Mouse (Mus musculus) inflammation-experienced regulatory T-cells, adult 6 months (primary cell): ENCODE results near the gene Fcmr. TPM values are rescaled to one million over a fixed set of nuclear protein-coding genes. Genes with fewer than 3 reads are reported as not detected.

ENCODE experiments used
- ATAC-seq: one replicate; pipeline ENCODE4 v1.8.0; 2017
- polyA plus RNA-seq, 3 experiments: library from polyadenylated mRNA; unstranded; fragments of 100-300 nt; shearing (Covaris generic); gene quantifications; one replicate each; pipeline ENCODE4 v1.2.1; 2017

Gene Fcmr
- polyA plus RNA-seq, 3 experiments from 2014 or later, result 2.2 to 2.7 TPM; not detected in 1

- peak; percentile 92 for ATAC-seq
Measured at GRCm38 (mm10) chr1:130864238-130864637, 1.2 kb upstream of the Fcmr start.

DNA sequence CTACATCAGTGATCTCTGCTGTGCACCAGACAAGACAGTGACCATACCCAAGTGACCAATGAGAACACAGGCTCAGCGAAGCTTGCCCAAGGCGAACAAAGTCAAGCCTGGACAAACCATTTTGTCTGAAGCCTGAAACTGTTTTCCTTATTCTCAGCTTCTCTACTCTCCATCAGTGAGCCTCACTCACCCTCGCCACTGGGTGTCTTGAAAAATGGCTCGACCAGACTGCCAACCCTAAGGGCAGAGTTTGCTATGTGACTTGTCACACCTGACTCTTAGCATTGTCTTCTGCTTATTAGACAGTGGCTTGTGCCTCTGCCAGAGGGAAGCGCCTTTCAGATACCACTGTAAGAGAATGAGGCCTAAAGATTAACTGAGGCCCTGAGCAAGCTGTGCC lies 728 bp upstream of the Fcmr start:
- no peak for ATAC-seq

GRCm38 (mm10) chr1:130872912-130873311 lies 7.4 kb downstream of the Fcmr start:
- no peak for ATAC-seq

DNA sequence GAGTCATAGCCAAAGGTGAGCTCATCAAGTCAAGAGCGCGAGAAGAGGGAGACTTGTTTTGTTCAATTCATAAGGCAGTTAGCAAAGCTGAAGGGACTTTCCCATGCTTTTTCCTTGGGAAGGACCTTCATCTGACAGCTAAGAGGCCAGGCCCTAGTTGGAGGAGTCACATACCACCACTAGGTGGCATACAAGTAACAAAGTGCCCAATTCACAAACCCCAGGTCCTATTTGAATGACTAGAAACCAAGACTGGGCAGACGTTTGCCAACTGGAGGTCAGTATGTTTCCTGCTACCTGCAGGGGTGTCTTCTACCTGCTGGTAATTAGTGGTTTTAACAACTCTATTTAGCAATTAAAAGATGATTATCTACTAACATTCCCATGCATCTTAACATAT lies 9.7 kb downstream of the Fcmr start:
- ATAC-seq, result peak; percentile 30

- ATAC-seq, result no peak
Measured at GRCm38 (mm10) chr1:130875910-130876309, 10.4 kb downstream of the Fcmr start.

DNA sequence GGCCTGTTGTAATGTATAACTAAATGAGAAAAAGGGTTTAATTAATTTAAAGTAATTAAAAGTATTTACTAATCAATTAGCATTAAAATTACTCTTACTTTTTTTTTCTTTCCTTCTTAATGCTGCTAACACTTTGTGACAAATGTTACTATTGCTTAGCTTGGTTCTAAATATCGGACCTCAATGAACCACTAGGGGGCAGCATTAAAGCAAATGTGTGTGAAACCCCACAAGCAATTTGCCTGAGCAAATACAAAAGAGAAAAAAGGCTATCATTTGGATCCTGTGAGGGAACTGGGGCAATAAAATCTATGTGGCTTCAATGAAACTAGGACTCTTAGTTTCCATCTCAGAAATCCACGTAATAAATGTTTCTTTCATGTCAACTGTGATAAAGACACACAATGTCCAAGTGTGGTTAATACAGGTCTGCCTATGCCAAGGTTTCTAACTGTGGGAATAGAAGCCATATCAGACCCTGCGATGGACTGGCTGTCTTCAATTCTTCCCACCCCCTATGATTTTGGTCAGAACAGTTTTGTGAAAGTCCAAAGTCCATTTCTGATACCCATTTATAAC lies 11.6 kb downstream of the Fcmr start:
- peak; percentile 37 for ATAC-seq

GRCm38 (mm10) chr1:130877889-130878614 lies 12.6 kb downstream of the Fcmr start:
- ATAC-seq, result peak; percentile 67

- ATAC-seq, result no peak
Measured at GRCm38 (mm10) chr1:130879927-130880326, 14.5 kb downstream of the Fcmr start.

GRCm38 (mm10) chr1:130883146-130883545 lies 17.7 kb downstream of the Fcmr start:
- no peak for ATAC-seq

- no peak for ATAC-seq
Measured at GRCm38 (mm10) chr1:130887354-130887753, 21.9 kb downstream of the Fcmr start, which contains the start of gene Il24. Gene Il24 (minus strand): TSS chr1:130887454.

- no peak for ATAC-seq
Measured at GRCm38 (mm10) chr1:130892446-130892845, 27.0 kb downstream of the Fcmr start.

DNA sequence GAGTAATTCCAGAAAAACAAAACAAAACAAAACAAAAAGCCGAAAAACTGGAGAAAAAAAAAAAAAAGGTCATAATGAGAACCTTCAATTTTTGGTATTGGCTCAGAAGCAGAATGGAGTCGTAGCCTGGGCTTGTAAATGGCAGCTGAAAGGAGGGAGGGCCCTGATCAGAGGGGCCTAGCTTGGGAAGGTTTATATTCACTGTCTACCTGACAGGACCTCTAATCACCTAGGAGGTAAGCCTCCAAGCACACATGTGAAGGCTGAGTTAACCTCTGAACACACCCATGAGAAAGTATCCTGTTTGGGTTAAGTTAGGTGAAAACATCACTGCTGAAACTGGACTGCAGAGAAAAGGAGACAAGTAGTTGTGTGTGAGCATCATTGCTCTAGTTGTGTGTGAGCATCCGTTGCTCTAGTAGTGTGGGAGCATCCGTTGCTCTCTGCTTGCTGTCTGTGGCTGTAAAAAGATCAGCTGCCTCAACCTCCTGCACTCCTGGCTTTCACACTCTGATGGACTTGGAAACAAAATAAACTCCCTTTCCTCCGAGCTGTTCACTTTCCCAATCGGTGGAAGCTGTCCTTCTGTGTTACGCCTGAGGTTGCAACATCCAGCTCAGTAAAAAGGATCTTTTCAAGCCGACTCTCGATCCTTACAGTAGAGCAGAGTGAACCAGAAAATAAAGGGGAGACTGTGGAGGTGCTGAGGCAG lies 28.0 kb downstream of the Fcmr start:
- no peak for ATAC-seq

- ATAC-seq, result no peak
Measured at GRCm38 (mm10) chr1:130894468-130894867, 29.0 kb downstream of the Fcmr start.

DNA sequence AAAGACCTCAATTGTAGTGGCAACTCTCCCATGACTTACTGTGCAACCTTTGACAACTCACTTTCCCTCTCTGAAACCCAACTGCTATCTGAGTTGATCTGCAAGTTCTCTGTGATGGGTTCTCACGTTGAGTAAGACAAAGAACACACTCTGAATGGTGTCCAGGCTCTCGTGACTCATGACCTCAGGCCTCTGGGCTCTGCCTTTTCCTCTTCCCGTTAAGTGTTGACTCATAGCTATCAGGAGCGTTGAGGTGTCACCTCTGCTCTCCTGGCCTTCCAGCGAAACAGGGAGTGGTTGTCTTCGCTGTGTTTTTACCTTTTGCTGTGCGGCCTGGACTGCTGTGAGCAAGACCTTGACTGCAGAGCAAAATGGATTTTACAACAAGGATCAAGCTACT lies 37.0 kb downstream of the Fcmr start:
- no peak for ATAC-seq

DNA sequence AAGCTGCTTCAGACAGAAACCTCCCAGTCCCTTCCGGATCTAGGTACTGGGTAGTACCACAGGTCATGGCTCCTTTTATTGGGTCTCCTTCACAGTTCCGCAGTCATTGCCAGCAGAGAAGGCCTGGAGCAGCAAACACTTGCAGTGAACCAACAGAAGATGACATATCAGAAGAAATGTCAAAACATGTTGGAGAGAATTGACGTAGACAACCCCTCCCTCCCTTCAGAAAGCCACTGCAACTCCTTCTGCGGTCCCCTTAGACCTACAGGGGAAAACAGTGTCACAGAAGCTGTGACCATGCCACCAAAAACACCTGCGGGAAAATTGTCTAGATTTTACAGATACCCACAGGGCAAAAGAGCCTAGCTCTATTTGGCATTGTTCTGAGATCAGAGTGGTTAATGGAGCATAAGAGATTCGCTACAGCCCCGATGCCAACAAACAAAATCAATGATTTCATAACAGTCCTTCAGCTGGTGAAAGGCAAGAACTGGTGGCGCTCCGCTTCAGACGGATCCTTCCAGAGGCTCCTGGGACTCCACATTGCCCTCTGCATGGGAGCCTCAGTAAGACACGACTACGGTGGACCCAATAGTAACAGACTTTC lies 46.0 kb downstream of the Fcmr start, which contains the start of gene Il20:
TSS of gene Il20 (minus strand) at position 51 of the 610 bp plus-strand sequence.
- no peak for ATAC-seq

- ATAC-seq, result no peak
Measured at GRCm38 (mm10) chr1:130918323-130918980, 53.0 kb downstream of the Fcmr start.

GRCm38 (mm10) chr1:130926484-130926883 lies 61.0 kb downstream of the Fcmr start:
- ATAC-seq, result no peak

Other genes starting within 250 kb of the Fcmr start
- gene Zp3r, start 236.0 kb upstream of the Fcmr start, polyA plus RNA-seq, result not detected
- gene C4bp, start 204.0 kb upstream of the Fcmr start, polyA plus RNA-seq, result under 1 TPM in 1 of 3 experiments, not detected in 2; 0.09 TPM
- gene Gm29427, start 149.9 kb upstream of the Fcmr start, polyA plus RNA-seq, result not detected
- gene Yod1, start 148.3 kb upstream of the Fcmr start, polyA plus RNA-seq, result 10 to 100 TPM; 15.7 to 23.2 (median 19.5) TPM
- gene Pfkfb2, start 136.4 kb upstream of the Fcmr start, polyA plus RNA-seq, result 1 to 10 TPM in 2 of 3 experiments, under 1 TPM in 1; 0.68 to 4.3 (median 2.6) TPM
- gene AA986860, start 133.7 kb upstream of the Fcmr start, polyA plus RNA-seq, result under 1 TPM in 1 of 3 experiments, not detected in 2; 0.36 TPM
- under 1 TPM in 1 of 3 experiments, not detected in 2; 0.19 TPM for gene Fcamr, start 64.8 kb upstream of the Fcmr start, polyA plus RNA-seq
- under 1 TPM in 1 of 3 experiments, not detected in 2; 0.19 TPM for gene Pigr, start 39.0 kb upstream of the Fcmr start, polyA plus RNA-seq
- gene Il24, start 21.8 kb downstream of the Fcmr start, polyA plus RNA-seq, result not detected
- not detected for gene Il20, start 45.8 kb downstream of the Fcmr start, polyA plus RNA-seq
- under 1 TPM in 1 of 3 experiments, not detected in 2; 0.35 TPM for gene Il19, start 74.4 kb downstream of the Fcmr start, polyA plus RNA-seq
- gene Il10, start 154.2 kb downstream of the Fcmr start, polyA plus RNA-seq, result 10 to 100 TPM in 1 of 3 experiments, 1 to 10 TPM in 2; 7.5 to 13.6 (median 8.0) TPM
- gene Mapkapk2, start 232.2 kb downstream of the Fcmr start, polyA plus RNA-seq, result 10 to 100 TPM in 1 of 3 experiments, 1 to 10 TPM in 2; 9.0 to 11.8 (median 9.8) TPM